Mouse (Mus musculus) telencephalon, adult 2 months (tissue): ENCODE data around the gene Efna3.

ENCODE experiments used
- DNase-seq: peaks from one replicate; pipeline ENCODE4 v3.0.0-alpha.2; 2011; ENCODE audit warnings: low read depth, low spot score

Efna3 gene

DNA sequence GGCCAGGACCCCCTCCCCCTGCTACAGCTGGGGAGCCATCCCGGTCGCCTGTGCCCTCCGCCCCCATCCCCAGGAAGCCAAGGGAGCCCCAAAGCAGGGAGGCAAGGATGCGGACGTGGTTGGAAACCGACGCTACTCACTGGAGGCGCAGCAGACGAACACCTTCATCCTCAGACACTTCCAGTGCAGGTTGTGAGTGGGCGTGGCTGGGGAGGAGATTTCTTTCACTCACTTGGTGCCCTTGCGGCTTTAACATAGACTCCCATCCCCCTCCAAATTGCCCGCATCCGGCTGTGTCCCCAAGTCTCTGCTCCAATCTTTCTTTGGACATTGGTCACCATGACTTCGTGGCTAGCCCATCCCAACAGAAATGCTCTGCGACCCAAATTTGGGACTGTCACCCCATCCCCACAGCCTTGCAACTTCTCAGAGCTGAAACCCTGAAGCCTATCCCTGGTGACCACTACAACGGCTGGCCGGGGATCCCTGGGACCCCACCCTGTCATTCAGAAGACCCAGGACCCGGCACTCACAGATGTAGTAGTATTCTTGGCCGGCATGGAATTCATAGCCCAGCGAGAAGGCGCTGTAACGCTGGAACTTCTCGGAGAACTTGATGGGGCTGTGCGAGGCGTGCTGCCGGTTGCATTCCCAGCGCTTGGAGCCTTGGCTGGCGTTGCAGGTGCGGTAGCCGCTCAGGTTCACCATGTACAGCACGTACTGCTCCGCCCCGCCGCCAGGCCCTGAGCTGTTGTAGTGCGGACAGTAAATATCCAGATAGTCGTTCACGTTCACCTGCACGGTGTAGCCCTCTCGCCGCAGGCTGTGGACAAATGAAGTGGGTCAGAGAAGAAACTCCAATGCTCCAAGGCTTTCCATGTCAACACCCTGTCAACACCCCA, 6.6 kb downstream of the Efna3 start:
- DNase-seq = no peak

GRCm38 (mm10) chr3:89315195-89315929, 7.4 kb downstream of the Efna3 start:
- no peak for DNase-seq

GRCm38 (mm10) chr3:89314791-89315190, 8.0 kb downstream of the Efna3 start:
- no peak for DNase-seq

DNA sequence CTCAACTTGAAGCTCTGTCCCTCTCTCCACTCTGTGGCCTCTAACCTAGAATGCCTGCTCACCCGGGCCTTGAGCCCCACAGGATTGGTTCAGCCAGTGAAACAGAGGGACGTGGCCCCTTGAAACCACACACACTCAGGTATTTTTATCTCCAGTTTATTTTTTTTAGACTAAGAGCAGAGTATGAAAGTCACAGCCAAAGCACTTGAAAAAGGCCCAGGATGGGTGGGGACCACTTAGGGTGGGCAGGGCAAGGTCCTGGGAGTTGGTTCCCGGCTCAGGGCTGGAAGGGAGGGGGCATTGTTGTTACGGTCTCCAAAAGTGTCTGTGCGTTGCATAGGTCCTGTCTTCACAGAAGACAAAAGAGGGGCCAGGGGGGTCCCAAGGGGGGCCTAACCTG, 8.4 kb downstream of the Efna3 start:
- no peak for DNase-seq

GRCm38 (mm10) chr3:89308089-89308488, 14.7 kb downstream of the Efna3 start:
- DNase-seq = no peak

DNA sequence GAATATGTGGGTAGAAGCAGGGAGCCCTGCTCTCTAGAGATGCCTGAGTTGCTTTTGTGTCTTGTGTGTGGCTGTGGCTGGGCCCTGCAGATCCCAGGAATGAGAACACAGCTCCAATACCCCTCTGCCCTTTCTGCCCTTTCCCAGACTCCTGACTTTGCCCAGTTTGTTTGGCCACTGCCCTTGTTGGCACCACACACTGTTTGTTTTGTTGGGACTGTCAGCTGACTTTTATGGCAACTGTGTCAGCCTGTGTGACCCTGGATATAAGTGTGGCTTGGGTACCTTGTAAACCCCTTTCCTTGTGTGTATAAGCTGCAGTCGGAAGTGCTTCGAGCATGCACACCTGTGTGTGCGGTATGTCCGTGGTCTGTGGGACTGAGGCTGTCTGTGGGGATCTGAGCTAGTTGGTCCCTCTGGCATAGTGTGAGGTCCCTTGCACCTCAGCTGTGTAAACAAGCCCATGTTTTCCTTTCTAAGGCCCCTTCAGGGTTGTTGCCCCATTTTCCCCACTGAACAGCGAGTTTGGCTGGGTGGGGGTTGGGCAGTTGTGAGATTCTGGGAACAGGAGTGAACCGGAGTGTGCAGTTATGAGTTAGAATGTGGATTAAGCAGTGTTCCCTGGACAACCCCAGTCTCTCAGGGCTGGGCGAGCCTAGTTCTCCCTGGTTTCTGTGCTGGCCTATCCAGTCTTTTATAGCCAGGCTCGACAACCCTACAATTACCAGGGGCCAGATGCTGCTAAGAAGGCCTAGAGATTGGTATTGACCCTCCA, 17.0 kb downstream of the Efna3 start:
- no peak for DNase-seq

DNA sequence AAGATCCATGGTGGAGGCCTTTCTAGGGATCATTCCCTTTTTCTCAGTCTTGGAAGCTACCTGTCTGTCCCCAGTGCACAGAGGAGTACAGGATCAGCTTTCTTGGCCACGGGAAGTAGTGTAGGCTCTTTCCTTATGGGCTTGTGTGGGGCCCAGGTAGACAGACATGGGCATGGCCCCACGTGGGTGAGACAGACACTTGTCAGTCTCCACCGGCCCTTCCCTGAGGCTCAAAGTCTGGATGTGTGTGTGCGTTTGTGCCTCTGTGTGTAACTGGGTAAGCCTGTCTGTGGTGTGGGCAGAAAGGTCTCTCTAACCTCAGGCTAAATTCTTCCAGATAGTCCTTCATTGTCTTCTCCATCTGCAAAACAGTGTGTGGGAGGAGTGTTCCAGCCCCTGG, 17.7 kb downstream of the Efna3 start:
- DNase-seq = no peak

GRCm38 (mm10) chr3:89304440-89304839, 18.3 kb downstream of the Efna3 start:
- DNase-seq = no peak

- DNase-seq = no peak
Observed at GRCm38 (mm10) chr3:89300514-89300913, 22.3 kb downstream of the Efna3 start.

GRCm38 (mm10) chr3:89300071-89300470, 22.7 kb downstream of the Efna3 start:
- DNase-seq = no peak

GRCm38 (mm10) chr3:89299499-89299898, 23.3 kb downstream of the Efna3 start:
- DNase-seq = no peak

GRCm38 (mm10) chr3:89298908-89299307, 23.9 kb downstream of the Efna3 start:
- DNase-seq = no peak

DNA sequence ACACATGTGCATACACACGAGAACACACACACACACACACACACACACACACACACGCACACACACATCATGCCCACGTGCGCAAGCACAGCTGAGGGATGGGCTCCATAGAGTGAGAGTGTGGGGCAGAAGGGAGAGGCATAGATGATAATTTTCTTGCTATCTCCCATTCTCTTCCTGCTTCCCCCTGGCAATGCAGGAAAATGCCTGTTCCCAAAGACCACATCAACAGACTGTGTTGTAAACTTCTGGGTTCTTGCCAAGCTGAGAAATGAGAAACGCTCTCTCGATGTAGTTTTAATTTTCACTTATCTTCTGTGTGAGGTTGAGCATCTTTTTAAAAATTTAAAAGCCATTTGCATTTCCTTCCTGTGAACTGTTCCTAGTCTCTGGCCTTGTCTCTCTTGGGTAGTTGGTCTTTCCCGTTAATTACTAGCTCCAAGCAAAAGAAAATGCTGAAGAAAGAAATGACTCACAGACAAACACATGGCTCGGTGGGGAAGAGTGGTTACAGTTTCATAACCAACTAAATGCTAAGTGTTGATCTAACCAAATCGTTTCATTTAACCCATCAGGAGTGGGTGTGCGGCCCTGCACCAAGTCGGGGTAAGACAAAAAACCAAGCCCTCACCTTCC, 25.9 kb downstream of the Efna3 start:
- no peak for DNase-seq

DNA sequence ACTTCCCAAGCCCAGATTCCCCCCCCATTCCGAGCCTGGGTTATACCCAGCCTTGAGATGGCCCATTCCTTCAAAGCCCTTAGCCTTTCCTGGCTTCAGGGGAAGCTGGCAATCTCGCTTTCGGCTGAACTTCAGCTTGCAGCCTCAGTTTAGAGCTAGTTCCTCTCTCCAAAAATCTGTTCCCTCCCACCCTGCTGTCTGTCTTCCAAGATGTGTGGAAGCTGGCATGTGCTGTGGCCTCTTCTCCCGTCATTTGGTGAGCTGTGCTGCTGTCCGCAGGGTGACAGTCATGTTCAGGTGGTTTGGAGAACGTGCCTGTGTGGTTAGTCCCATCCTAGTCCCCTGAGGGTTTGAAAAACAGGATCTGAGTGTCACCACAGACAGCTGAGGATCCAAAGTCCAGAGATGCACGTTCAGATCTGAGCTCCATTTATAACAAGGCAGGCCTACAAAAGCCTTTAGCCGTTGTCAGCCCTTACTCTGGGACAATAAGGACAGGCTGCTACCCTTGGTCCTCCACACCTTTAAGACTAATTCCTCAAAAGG, 27.0 kb downstream of the Efna3 start:
- DNase-seq = no peak

DNA sequence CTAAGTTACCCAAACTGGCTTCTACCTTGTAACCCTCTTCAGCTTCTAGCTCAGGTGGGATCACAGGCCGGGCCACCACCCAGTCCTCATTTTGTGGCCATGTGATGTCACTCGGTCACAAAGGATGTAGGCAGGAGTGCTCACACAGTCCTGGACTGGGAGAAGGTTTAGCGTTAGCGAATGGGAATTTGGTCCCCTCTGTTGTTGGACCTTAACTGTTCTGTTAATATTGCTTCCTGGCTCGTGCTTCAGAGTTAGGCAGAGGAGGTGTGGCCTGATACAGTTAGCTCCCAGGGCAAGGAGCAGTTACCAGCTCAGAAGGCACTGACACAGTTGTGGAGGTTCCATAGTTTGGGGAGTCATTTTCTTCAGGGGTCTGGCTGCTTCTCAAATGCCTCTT, 28.6 kb downstream of the Efna3 start:
- DNase-seq = no peak

GRCm38 (mm10) chr3:89293247-89293918, 29.4 kb downstream of the Efna3 start:
- DNase-seq = no peak

GRCm38 (mm10) chr3:89292303-89292702, 30.5 kb downstream of the Efna3 start:
- no peak for DNase-seq

GRCm38 (mm10) chr3:89291874-89292273, 30.9 kb downstream of the Efna3 start:
- no peak for DNase-seq

DNA sequence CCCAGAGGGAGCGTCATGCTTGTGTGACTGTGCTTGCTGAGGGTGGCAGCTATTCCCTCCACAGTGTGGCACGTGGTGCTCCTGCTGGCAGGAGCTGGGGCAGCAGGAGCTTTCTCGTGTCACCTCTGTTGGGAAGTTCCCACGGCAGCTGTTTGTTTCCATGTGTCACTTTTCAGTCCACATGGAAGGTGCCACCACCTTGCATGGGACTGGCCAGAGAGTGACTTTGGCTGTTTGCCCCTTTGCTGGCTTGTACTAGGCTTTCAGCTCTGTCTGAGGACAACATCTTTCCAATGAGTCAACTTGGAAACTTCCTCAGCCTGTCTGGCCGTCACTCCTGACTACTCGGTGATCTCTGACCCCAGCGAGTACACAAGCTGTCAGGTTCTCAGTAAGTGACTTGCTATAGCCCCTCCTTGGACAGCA, 34.2 kb downstream of the Efna3 start:
- no peak for DNase-seq

DNA sequence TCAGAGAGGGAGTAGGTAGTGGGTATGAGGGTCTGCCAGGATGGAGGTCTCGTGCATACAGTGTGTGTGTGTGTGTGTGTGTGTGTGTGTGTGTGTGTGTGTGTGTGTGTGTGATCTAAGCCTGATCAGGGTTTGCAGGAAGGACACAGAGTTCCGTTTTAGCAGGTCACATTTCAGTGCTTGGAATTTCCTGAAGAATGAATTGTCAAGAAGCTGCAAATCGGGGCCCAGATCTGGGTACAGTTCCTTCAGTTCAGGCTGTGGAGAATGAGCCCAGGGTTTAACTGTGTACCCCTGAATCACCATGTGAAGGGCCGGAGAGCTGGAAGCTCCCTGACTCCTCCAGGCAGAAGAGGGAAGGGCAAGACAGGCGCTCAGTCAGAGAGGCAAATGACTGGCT, 35.5 kb downstream of the Efna3 start:
- no peak for DNase-seq

- DNase-seq = no peak
Observed at GRCm38 (mm10) chr3:89285526-89285925, 37.2 kb downstream of the Efna3 start.
